Mouse (Mus musculus) large intestine, adult 2 months (tissue): ENCODE data around the gene Llgl2. TPM values are rescaled to one million over a fixed set of nuclear protein-coding genes. Genes with fewer than 3 reads are reported as not detected.

Experiments
- DNase-seq: peaks from one replicate; pipeline ENCODE4 v3.0.0-alpha.2; 2012; ENCODE audit warnings: low read depth, low spot score
- WGBS: fragments of 180-500 bp; shearing (Covaris S2); methylation state at CpG from one replicate; pipeline ENCODE4 v1.1.7; 2018; 5-methylcytosine and 5-hydroxymethylcytosine counted together
- polyA plus RNA-seq: library from polyadenylated mRNA; depleted of rRNA; stranded (reverse); fragments of >200 nt; gene quantifications from 2 replicates; pipeline ENCODE4 v1.2.3, GENCODE M21; 2012

The Llgl2 gene
- polyA plus RNA-seq, 1 experiment, result 191 TPM

DNA sequence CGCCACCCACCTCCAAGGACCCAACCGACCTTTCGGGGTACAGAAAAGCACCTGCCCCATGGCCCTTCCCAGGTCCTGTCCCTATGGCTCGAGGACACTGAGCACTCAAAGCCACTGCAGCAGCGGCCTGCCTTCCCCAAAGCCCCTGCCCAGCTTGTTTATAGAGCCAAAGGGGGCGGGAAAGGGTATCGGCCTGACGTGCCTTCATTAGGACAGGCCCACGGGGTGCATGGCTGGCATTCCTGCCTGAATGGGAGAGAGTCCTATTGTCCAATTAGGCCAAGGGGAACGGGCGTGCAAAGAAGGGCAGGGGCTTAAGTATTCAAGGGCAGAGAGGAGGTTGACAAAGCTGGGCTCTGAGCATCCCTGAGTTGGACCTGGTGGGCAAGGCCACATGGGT lies 15.9 kb upstream of the Llgl2 start:
- 86% methylated on average over 11 of the region's 11 CpGs for WGBS
- no peak for DNase-seq

DNA sequence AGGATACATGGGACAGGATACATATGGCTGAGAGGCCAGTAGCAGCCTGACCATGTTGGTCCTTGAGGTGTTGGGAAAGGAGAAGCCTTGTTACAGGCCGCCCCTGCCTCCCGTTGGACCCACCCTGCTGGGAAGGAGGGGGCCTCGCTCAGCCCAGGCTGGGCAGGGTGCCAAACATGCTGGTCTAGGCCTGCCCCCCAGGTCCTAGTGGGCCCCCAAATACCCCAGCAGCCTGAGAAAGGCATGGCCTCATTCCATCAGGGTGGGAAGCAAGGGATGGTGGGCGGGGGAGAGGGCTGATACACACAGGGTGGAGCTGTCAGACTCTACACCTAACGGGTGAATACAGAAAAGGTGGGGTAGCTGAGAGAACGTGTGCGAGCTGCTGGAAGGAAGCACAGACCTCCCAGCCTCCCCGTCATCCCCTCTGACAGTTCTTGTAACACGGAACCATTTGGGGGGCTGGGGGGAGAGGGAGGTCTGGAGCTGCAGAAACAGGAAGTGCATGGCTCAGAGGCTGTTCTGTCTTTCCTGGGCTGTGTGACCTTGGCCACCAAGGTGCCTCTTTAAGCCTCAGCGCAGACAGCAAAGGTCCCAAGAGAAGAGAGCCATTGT lies 15.0 kb upstream of the Llgl2 start:
- WGBS, result 41% methylated on average over 10 of the region's 10 CpGs
- DNase-seq, result no peak

DNA sequence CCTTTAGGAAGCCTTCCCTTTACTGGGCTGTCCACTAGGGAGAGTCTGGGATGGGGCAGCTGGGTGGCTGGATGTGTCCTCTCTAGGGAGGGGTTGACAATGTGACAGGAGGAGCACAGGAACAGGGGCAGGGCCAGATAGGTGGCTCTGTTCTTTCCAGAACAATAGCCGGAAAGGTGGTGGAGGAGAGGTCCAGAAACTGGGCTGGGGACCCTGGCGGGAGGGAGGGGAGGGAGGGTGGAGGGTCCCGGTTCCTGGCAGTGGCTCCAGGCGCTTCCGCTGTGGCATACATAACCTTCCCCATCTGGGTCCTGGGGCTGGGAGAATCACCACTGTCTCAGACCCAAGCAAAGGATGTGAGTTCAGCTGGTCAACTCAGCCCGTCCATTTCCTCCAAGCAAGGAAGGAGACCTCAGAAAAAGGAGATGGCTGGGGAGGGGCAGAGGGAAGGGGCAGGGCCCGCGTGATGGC lies 14.5 kb upstream of the Llgl2 start:
- WGBS, result 40% methylated on average over 8 of the region's 8 CpGs
- DNase-seq, result no peak

DNA sequence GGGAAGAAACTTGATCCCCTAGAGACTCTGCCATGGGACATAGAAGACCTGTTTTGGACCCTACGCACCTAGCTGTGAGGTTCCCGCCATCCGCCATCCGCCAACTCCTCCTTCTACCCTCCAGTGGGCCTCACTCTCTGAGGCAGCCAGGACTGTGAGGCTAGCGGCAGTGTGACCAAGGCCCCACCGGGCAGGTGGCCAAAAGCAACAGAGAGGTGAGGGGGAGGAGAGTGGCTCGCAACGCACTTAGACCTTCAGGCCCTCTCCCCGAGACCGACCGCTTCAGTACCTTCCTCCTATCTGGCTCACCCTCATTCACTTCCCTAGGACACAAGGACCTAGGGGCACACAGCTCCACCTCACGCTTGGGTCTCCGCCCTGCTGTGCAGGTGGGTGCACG lies 13.5 kb upstream of the Llgl2 start:
- WGBS, result 29% methylated on average over 14 of the region's 14 CpGs
- DNase-seq, result no peak

DNA sequence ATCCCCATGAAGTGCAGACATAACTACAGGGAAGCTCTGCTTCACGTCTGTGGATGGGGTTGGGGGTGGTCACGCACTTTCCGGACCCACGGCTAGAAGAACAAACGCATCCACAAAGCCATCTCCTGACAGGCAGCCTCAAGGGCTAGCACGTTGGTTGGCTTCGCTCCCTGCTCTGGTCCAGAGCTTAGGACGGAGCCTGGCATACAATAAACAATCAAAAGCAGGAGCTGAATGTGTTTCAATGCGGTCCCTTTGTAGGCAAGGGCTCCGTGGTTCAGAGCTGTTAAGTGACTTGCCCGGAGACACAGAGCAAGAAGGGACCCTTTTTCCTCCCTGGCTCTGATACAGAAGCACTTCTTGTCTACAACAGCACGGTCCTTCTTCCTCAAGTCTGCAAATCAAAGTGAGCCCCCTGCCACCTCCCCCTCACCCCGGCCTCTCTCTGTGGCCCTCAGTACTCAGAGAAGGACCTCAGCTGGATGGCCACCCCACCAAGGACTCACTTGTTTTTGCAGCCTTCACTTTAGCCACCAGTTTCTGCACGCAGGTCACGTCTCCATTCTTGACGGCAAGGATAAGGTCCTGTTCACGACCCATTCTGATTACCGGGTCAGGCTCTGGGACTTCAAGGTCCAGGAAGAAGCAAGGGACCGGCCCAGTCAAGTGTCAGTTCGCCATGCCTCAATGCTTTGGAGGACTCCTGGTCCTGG lies 12.3 kb upstream of the Llgl2 start:
- DNase-seq, result no peak
- 42% methylated on average over 20 of the region's 20 CpGs for WGBS

DNA sequence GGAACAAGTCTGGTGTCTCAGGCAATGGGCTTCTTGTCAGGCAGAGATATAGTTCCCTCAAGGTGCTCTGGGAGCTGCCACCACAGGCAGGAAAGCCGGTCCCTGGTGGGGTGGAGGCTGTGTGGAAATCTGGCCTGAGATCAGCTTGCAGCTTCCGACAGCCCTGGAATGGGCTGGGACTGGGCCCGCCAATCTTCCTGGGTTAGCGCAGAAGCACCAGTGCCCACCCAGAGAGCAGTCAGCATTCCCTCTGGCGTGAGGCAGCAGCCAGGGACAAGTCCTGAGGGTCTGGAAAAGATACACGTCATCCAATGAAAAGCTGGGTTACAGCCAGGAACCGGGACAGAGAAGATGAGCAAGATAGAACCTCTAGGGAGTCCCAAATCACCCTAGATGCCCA lies 11.8 kb upstream of the Llgl2 start:
- 22% methylated on average over 7 of the region's 7 CpGs for WGBS
- no peak for DNase-seq

DNA sequence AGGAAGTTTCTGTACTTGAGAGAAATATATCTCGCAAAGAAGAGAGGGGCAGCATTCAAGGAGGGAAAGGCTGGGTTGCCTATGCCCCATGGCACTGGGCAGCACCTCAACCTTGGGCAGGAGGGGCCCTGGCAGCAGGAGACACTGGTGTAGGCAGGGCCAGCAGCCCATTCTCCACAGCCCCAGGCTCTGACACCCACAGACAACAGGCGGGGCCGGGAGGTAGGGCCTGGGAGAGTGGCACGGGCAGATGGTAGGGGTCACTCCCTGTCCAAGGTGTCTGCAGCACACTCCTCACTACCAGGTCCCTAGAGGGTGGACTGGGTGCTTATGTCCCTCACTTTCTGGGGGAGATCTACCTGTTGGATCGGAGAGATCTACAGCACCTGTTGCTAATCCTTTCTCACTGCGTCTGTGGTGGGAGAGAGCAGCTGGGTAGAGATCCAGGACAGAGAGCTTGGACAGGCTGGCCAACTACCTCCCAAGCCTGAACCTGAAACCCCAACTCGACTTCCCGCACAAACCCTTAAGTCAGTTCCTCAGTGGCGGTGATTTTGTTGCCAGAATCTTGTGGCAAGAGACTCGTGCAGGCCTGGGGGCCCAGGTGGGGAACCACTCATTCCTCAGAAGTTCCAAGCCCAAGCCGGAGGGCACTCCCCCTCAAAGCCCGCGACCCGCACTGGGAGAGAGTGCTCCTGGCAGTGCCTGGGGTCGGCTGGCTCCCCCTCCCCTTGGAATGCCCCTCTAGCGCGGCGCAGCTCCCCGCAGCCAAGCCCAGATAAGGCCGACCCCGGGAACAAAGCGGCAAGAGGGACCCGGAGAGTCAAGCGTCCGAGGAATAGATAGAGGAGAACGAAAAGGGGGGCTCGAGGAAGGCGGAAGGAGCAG lies 11.1 kb upstream of the Llgl2 start:
- no peak for DNase-seq
- 3% methylated on average over 28 of the region's 28 CpGs for WGBS

DNA sequence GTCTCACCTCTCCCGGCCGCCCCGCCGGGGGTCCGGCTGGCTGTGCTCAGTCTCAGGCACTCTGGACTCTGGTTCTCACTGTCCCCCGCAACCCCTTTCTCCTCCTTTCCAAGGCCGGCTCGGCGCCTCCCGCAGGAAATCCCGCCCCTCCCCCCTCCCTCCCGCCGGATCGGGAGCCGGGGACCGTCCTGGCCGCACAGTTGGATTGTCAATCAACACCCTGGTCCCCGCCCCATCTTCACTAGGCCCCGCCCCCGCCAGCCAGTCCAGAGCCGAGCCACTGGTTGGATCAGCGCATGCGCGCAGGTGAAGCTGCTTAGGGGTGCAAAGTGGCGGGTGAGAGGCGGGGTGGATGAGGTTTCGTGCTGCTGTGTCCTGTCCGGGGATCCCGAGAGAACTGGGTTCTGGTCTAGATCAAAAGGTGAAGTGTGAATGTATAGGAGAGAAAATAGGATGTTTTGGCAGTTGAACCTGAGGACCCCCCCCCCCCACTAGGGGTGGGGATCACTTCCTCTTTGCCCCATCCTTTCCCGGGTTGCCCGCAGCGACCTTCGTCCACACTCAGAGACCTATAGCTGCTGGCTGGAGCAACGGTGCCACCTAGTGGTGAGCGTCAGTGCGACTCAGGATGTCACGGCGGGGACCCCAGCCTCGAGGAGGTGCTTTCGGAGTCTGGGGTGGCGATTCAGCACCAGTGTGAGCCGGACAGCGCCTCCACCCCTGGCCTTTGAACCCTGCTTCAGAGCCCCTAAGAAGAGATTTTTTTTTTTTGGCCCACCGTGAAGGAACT lies 10.1 kb upstream of the Llgl2 start, which contains the start of gene Caskin2:
Gene Caskin2, minus strand, starts transcription at position 133 of the 790 bp plus-strand sequence.
- under 1% methylated on average over 43 of the region's 44 CpGs for WGBS
- peak; percentile 86 for DNase-seq

DNA sequence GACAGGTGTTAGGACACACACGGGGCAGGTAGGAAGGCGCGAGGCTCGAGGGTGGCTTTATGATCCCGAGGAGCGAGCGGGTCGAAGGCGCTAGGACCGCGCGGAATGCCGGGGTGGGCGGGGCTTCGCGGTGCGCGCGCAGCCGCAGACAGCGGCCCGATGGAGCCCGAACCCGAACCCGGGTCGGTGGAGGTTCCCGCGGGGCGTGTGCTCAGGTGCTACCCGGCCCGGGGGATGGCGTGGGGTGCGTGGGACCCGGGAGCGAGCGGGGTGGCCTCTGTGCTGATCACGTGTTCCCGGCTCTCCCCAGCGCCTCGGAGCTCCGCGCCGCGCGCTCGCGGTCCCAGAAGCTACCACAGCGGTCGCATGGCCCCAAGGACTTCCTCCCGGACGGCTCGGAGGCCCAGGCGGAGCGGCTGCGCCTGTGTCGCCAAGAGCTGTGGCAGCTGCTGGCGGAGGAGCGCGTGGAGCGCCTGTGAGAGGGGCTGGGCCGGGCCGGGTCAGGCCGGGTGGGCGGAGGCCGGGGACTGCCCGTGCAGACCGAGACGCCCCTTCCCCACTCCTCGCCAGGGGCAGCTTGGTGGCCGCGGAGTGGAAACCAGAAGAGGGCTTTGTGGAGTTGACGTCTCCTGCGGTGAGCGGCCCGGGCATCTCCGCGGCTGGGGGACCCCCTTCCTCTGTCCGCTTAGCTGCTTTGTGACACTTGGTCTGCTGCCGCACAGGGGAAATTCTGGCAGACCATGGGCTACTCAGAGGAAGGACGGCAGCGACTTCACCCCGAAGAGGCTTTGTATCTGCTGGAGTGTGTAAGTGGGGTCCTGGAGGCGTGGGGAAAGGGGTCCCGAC lies 9.0 kb upstream of the Llgl2 start, which contains the start of gene Tsen54:
Gene Tsen54, plus strand, starts transcription at position 120 of the 846 bp plus-strand sequence.
- DNase-seq, result no peak
- 1% methylated on average over 83 of the region's 84 CpGs for WGBS

DNA sequence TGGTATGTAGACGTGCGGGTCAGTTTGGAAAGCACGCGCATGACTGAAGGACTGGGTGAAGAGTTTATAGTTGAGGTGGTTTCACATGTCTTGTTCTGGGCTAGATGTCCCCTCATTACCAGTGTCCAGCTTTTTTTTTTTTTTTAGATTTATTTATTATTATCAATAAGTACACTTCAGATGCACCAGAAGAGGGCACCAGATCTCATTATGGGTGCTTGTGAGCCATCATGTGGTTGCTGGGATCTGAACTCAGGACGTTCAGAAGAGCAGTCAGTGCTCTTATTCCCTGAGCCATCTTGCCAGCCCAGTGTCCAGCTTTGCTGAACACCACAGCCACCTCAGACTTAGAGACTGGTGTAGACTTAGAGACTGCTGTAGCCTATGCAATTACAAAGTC lies 6.5 kb upstream of the Llgl2 start:
- no peak for DNase-seq
- 81% methylated on average over 5 of the region's 5 CpGs for WGBS

DNA sequence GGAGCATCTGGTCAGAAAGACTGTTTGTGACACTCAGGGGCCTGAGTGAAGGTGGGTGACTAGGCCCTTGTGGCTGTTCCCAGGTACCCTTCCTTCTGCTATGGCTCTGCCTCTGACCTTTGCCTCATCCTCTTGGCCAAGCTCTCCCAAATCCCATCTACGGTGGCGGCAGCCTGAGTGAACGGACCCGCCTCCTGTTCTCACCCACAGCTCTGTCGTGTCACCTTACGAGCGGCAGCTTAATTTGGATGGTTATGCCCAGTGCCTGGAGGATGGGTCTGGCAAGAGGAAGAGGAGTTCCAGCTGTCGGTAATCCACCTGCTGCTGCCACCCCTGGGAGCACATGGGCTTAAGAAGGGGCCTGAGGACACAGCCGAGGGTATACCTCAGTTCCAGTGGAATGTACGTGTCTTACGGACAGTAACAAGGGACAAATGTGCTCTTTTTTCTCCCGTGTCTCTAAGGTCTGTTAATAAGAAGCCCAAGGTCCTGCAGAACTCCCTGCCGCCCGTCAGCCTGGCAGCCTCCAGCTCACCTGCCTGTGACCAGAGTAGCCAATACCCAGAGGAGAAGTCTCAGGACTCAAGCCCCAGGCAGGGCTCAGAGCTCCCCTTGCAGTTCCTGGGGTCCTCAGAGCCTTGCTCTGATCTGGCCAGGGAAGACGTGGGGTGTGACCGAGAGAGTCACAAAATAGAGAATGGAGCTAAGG lies 3.8 kb upstream of the Llgl2 start:
- WGBS, result 88% methylated on average over 16 of the region's 16 CpGs
- DNase-seq, result no peak

DNA sequence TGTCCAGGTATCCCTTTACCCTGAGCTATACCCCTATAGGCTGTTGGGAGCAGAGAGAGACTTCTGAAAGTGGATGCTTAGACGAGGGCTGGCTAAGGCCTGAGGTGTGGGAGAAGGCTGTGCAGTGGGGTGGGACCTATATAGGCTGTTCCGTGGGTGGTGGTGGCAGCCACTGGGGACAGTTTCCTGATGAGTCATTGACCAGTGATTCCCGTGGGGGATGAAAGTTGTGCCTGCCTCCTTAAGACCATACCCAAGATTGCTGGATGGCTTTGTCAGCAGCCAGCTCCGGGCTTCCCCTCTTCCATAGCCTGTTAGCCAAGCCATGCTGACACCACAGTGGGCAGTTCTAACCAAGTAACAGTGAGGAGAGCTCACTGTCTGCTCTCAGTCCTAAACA lies 2.8 kb upstream of the Llgl2 start:
- DNase-seq, result no peak
- WGBS, result 56% methylated on average over 4 of the region's 4 CpGs

DNA sequence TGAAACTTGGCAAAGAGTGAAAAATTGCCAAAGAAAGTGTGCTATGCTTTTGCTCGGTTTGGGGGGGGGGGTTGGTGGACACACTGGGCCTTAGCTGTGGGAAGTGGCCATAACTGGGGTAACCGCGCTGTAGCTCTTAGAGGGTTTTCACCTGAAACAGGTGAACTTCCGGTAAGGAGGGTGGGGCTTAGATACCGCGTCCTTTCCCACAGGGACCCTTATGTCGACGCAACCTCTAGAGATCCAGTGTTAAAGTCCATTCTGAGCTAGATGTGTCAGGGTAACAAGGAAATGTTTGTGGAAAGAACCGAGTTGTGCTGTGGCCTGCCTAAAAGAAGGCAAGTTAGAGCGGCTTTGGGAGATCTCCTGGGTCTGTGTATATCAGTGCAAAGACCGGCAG lies 964 bp downstream of the Llgl2 start:
- no peak for DNase-seq
- WGBS, result 16% methylated on average over 11 of the region's 11 CpGs

DNA sequence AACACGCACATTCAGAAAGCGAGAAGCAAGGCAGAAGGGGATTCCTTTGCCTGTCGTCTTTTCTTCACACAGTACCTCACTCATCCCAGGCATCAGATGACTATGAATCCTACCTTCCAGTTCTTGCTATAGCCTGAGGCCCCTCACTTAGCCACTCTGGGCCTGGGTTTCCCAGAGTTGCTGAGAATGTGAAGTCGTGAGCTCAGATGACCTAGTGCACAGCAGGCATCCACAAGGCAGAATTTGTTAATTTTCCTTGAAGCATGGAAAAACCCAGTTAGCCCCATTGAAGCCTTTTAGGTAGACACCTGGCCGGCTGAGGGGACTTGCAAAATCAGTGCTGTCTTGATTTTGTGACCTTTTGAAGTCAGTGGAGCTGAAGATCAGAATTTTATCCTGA lies 2.6 kb downstream of the Llgl2 start:
- DNase-seq, result no peak
- WGBS, result 57% methylated on average over 5 of the region's 5 CpGs

DNA sequence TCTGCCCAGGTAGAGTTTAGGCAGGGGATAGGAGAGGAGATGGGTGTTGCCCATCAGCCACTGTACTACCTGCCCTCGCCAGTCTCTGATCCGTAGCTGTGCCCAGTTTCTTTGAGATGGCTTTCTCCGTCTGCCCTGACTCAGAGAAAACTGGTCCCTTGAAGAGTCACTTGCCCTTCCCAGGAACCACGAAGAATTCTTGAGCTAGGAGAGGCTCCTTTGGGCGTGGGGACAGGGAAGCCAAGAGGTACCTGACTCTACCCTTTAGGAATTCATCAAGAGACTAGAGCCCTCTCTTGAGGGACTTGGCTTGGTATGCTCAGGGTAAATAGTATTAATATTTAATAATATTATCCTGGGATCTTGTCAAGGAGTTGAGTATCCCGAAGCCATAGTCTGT lies 3.8 kb downstream of the Llgl2 start:
- 53% methylated on average over 6 of the region's 6 CpGs for WGBS
- DNase-seq, result no peak

DNA sequence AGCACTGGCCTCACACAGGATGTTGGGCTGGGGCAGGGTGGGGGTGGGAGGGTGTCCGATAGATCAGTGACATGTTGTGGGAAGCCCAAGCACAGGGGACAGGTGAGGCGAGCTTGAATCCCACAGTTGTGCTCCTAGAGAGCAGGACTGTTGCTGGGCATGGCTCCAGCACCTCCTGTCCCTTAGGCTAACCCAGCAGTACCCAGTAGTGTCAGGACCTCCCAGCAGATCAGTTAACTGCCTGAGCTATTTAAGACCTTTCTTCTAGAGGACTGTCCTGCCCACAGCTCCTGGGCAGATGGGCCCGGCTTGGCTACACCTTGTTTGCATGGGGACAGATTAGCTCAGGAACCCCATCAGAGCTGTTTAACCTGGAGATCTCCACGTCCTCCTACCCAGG lies 5.2 kb downstream of the Llgl2 start:
- 58% methylated on average over 4 of the region's 4 CpGs for WGBS
- DNase-seq, result no peak

DNA sequence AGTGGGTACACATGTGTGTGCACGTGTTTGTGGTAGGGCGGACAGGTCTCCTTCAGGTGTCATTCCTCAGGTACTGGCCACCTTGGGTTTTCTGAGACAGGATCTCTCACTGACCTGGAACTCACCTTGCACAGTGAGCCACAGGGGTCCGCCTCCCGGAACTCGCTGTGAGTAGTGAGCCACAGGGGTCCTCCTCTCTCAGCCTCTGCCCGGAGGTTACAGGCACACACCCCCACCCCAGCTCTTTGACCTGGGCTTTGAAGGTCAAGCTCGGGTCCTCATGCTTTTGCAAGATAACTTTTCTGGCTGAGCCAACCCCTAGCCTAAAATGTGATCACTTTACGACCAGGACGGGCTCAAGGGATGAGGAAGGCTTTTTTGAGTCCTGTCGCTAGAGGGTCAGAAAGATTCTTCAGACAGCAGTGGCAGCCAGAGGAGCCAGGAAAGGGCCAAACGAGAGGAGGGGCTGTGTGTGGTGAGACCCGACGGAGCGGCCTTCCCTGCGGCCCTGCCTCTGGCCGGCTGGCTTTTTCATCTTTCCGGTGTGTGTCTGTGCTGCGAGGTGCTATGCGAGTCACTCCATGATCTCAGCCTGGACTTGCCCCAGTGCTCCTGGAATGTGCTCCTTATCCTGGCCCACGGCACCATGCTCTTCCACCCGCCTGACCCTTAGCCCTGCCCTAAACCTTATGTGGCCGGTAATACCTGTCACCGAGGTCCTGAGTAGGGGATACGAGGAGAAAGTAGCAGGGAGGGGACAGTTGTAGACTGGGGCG lies 6.9 kb downstream of the Llgl2 start:
- 57% methylated on average over 25 of the region's 25 CpGs for WGBS
- DNase-seq, result no peak
